Mouse (Mus musculus) gastrocnemius, postnatal 36 days (tissue): ENCODE results near the gene Flt3l. TPM values are rescaled to one million over a fixed set of nuclear protein-coding genes. Genes with fewer than 3 reads are reported as not detected.
A peak's percentile ranks its signal among the peaks of the same experiment; 100 is the strongest.
"Not testable (repeated sequence)": the region's sequence is repeated elsewhere in the genome, so short reads cannot be mapped to it uniquely, and the experiment has no call there.

Experiments
- DNase-seq, 2 experiments: peaks; one replicate each; pipeline ENCODE4 v3.0.0; 2022
- intact Hi-C: fragments of 180-260 bp; cut with DNase I; formaldehyde crosslinking; loops from one replicate; pipeline ENCODE4 v1.15.1; 2025
- long read RNA-seq, 2 experiments: library from polyadenylated mRNA; stranded (forward); transcript quantifications; one replicate each; pipeline ENCODE4 v2.0.0; 2021
- total RNA-seq, 2 experiments: library from RNA; stranded (reverse); gene quantifications; 2 replicates each; pipeline ENCODE4 v1.2.3; 2021

The Flt3l gene
- total RNA-seq = 1 to 10 TPM; 2.8 to 4.0 TPM
- long read RNA-seq, experiment 1 = 0 reads
- long read RNA-seq, experiment 2, partial matches to known transcripts = 0 of 2 reads
- long read RNA-seq, experiment 2, other reads (novel, unspliced or antisense) = 2 of 2 reads

DNA sequence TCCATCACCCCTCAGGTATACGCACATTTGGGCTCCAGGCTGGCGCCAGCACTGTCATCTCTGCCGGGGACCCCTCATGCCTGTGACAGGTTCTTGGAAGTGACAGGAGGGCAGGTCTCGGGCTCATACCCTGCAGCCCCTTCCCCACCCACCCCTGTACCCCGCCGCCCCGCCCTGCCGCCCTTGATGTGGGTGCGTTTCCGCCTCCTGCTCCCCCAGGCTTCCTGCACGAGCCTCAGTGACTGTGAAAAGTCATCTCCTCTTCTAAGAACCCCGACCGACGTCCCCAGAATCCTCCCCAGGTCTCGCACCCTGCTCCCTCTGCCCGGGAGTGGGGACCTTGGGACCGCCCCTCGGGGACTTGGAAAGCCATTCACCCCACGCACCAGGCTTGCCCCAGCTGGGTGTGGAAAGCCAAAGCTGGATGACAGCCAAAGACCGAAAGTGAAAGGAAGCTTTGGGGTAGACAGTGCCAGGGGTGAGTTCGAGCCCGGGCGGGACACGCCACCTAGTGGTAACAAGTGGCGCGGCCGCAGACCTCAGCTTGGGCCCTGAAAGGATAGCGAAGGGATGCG is at the start of gene Flt3l, which contains the start of gene Gm45713:
TSS of gene Flt3l (minus strand) at position 440 of the 575 bp plus-strand sequence.
TSS of gene Gm45713 (minus strand) at position 239 of the 575 bp plus-strand sequence.
- intact Hi-C loops = loop anchor here (1.0 to 5.0 kb wide), 2 partner anchors 55 to 154 kb away; no protein-coding TSS in a partner anchor
- peak; percentile 92 for DNase-seq

DNA sequence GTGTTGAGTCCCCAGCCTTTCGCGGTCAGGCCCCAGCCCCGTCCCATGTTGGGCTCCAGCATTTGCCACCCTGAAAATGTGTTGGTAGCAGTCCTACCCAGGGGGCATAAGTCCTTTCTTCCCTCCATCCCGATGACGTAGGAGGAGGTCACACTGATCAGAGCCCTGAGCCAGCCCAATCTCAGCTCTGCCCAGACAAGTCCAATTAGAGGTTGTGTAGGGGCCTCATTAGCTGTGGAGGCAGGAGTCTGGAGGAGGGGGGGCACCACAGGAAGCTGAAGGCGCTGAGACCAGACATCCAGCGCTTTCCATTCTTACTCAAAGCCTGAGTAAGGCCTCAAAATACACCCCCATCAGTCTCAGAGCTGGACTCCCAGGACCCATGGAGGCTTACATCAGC is 49.7 kb upstream of the Flt3l start:
- intact Hi-C loops = no loop called here
- no peak for DNase-seq

DNA sequence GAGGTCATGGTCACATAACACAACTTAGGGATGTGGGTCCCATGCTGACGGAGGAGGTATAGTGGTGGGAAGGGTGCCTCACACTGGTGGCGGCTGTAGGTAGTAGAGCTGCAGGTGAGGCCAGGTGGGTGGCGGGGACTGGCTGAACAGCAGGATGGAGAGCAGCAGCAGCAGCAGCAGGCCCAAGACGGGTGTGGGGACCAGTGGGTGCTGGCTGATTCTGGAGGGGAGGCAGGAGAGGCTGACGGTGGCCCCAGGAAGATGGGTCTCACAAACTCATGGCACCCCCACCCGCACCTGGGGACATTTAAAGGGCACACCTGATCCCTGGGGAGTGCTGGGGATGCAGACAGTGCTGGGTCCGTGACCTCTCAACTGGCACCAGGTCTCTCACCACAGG is 47.4 kb upstream of the Flt3l start:
- intact Hi-C loops = no loop called here

DNA sequence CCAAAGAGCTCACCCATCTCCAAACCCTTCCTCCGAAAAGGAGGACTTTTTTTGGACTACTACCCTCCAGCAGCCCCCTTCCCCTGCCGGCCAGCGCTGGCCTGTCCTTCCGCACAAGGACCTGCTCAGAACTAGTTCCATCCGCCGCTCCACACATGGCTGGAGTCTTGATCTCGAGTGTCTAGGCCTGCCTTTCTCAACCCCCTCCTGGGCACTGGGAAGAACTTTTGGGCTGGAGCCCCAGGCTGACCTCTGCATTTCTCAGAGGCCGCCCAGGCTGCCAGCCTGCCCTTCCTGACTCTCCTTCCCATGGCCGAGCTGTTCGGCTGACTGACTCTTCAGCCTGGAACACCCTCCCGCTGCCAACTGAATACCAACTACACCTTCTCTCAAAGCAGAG is 46.4 kb upstream of the Flt3l start:
- intact Hi-C loops = no loop called here
- no peak for DNase-seq

More for the DNA sequence above, 47.4 kb upstream of the Flt3l start:
- DNase-seq = no peak

DNA sequence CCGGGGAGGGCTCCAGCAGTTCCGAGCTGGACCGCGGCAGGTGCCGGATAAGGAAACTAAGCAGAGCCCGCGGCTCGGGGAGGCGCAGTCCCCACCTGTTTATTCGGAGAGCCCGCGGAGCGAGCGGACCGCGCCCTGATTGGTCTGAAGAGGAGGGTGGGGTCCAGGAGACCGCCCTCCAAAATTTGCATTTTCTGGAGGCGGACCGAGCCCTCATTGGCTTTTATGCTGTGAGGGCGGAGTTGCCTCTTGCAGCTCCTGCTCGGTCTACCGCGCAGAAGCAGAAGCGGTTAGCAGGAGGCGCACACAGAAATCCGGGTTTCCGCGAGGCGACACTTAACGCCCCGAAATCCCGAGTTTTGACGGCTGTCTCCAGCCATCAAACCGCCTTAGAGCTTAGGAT is 46.0 kb upstream of the Flt3l start:
- peak; percentile 75 to 80 for DNase-seq
- intact Hi-C loops = no loop called here

DNA sequence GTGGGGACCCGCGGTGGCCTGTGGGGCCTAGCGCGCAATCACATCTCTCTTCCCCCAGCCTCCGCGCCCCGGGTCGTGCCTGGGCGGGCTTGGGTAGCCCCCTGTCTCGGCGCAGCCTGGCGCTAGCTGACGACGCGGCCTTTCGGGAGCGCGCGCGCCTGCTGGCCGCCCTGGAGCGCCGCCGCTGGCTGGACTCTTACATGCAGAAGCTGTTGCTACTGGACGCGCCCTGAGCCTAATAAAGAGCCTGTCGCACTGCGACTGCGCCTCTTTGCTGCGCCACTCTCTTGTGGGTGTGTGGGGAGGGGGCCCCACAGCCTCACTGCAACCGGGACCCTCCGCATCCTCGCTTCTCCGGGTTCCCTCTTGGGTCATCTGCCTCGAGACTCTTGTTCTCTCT is 45.3 kb upstream of the Flt3l start:
- no peak for DNase-seq
- intact Hi-C loops = no loop called here

DNA sequence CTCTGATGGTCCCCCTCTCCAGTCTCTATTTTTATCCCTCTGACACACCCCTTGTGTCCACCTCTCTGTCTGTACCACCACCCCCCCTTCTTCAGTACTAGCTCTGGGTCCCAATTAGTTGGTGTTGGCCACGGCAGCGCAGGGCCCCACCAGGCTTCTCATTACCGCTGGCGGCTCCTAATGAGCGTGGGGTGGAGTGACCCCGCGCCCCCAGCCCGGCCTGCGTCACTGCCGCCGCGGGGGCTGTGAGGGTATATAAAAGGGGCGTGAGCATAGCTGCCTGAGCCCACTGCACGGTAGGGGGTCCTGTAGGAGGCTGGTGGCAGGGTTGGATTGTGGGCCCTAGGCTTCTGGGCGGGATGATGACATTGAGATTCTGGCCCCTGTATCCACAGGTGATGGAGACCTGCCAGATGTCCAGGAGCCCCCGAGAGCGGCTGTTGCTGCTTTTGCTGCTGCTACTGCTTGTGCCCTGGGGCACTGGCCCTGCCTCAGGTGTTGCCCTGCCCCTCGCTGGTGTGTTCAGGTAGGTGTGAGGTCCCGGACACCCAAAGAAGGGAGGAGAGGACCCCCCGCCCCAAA is 44.8 kb upstream of the Flt3l start, which contains the start of gene Pth2:
TSS of gene Pth2 (plus strand) at position 100 of the 582 bp plus-strand sequence.
- no peak for DNase-seq
- intact Hi-C loops = no loop called here

DNA sequence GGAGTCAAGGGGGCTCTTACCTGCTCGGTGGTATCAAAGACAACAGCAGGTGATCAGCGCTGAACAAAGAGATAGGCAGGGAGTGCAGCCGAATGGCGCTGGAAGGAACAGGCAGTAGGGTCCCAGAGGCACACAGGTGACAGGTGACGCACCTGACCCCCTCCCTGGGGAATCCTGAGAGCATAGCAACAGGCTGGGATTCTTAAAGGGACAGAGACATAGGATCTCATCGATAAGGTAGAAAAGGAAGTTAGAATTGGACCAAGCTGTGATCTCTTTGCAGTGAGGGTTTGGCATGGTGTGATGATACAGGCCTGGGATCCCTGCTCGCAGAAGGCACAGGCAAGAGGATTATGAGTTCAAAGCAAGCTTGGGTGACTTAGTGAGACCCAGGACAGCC is 43.2 kb upstream of the Flt3l start, which contains the start of gene Gfy:
TSS of gene Gfy (minus strand) at position 101 of the 400 bp plus-strand sequence.
- intact Hi-C loops = no loop called here
- no peak for DNase-seq

DNA sequence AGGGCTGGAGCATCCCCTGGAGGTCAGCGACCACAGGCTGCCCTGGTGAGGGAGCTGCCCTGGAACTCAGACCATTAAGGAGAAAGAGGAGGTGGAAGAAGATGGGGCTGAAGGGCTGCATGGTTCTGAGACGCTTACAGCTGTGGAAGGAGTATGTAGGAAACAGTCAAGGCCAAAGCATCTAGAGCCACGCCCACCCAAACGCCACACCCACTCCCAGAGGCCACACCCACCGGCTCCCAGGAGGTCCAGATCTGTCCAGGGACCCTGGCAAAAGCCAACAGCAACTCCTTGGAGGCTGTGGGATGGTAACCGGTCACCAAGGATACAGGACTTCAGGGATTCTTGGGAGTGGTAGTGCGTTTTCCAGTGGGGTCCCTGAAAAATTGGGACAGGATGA is 42.3 kb upstream of the Flt3l start:
- intact Hi-C loops = no loop called here
- no peak for DNase-seq

DNA sequence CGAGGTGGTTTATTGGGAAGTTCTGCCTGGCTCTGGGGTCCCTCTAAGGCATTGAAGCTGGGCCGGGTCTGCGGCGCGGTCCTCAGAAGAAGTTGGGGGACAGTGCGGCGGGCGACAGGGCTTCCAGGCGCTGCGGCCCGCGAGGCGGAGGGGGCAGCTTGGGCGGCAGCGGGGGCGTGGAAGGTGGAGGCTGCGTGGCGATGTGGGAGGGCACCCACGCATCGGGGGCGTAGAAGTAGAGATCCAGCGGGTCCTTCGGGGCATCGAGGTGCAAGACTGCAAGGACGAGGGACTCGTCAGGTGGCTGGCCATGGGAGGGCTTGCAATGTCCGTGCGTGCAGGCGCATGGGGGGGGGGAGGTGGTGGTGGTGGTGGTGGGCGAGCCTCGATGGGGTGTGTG is 40.1 kb upstream of the Flt3l start:
- intact Hi-C loops = no loop called here
- no peak for DNase-seq

DNA sequence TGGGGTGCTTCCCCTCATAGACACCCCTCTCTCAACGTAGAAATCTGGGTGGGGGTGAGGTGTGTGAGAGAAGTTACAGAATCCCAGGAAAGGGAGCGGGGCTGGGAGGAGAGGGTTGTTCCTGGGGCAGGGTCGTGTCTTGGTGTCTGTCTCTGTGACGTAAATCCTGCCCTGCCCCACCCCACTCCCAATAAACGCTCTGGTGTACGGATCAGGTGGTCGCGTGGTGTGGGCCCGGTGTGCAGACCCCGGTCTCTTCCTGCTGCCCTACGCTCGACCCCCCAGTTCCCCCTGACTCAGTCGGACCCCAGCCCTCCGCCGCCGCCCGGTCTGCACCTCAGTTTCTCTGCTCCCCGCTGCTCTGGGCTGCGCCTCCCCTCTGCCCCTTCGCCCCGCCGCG is 39.7 kb upstream of the Flt3l start:
- DNase-seq = no peak
- intact Hi-C loops = no loop called here

DNA sequence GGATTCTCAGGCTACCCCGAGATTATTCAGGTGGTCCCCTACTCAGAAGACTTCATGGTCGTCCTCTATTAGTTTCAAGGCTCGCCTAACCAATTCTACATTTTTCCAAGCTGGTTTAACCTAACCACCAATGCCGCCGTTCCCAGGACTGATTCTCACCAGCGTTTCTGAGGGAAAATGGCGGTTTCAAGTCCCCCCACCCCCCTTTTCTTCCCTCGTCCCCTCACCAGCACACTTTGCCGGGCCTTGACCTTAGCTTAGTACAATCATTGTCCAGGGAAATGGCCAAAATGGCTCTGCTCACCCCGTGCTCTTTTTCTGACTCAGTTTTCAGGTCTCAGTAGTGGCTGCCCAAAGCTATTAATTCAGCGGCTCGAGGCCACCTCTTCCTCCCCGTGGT is 39.2 kb upstream of the Flt3l start:
- DNase-seq = no peak
- intact Hi-C loops = no loop called here

DNA sequence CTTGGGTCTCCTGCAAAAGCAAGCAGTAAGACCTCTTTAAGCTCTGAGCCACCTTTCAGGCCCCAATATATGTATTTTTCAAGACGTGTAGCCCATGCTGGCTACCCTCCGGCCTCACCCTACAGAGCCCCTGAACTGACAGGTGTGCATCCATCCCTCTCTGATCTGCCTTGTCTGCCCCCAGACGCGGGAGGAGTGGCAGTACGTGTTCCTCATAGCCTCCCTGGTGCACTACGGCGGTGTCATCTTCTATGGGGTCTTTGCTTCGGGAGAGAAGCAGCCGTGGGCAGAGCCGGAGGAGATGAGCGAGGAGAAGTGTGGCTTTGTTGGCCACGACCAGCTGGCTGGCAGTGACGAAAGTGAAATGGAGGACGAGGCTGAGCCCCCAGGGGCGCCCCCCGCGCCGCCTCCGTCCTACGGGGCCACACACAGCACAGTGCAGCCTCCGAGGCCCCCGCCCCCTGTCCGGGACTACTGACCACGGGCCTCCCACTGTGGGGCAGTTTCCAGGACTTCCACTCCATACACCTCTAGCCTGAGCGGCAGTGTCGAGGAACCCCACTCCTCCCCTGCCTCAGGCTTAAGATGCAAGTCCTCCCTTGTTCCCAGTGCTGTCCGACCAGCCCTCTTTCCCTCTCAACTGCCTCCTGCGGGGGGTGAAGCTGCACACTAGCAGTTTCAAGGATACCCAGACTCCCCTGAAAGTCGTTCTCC is 38.5 kb upstream of the Flt3l start:
- DNase-seq = no peak

DNA sequence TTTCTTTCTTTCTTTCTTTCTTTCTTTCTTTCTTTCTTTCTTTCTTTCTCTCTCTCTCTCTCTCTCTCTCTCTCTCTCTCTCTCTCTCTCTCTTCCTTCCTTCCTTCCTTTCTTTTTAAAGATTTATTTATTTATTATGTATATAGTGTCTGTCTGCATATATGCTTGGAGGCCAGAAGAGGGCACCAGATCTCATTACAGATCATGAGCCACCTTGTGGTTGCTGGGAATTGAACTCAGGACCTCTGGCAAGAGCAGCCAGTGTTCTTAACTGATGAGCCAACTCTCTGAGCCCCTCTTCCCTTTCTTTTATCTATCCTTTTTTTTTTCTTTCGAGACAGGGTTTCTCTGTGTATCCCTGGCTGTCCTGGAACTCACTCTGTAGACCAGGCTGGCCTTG is 37.5 kb upstream of the Flt3l start:
- DNase-seq, intact Hi-C loops: not testable (repeated sequence)

More for the DNA sequence above, 38.5 kb upstream of the Flt3l start:
- intact Hi-C loops = no loop called here

DNA sequence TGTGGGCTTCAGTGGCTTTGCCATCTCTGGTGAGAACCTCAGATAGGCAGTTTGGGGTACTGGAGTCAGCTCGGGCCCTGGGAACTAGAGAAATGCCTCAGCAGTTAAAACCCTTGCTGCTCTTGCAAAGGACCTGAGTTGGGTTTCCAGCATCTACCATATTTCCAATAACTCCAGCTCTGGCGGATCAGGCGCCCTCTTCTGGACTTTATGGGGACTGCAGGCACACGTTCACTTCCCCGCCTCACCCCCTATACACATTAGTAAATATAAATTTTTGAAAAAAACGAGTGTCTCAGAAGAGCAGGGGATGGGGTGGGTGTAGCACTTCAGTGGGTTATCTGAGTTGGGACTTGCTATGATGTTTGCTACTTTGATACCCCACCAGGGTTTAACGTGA is 36.7 kb upstream of the Flt3l start:
- intact Hi-C loops = no loop called here
- no peak for DNase-seq

DNA sequence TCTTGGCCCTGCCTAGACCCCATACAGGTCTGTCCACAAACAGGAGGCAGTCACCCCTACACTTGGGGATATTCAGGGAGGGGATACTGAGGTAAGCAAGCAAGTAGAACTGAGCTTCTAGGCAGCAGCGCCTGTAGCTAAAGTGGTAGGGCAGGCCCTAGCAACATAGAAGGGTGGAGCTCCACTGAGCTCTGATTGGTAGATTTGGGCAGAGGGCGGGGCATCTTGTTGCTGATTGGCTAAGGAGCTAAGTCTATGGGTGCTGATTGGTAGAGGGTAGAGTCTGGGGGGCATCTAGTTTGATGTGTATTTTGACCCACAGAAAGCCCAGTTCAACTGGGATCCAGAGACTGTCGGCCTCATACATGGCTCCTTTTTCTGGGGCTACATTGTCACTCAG is 33.3 kb upstream of the Flt3l start:
- intact Hi-C loops = no loop called here

DNA sequence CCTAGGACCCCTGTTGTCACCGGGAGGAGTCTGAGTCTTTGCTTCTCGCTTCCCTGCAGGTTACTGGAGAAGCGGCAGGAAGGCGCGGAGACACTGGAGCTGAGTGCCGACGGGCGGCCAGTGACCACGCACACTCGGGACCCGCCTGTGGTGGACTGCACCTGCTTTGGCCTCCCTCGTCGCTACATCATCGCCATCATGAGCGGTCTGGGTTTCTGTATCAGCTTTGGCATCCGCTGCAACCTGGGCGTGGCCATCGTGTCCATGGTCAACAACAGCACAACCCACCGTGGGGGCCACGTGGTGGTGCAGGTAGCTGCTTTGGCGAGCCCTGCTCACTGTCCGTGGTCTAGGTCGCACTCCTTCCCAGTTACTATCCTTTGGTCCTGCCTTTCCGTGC is 32.4 kb upstream of the Flt3l start:
- DNase-seq = no peak
- intact Hi-C loops = no loop called here

More for the DNA sequence above, 33.3 kb upstream of the Flt3l start:
- no peak for DNase-seq

DNA sequence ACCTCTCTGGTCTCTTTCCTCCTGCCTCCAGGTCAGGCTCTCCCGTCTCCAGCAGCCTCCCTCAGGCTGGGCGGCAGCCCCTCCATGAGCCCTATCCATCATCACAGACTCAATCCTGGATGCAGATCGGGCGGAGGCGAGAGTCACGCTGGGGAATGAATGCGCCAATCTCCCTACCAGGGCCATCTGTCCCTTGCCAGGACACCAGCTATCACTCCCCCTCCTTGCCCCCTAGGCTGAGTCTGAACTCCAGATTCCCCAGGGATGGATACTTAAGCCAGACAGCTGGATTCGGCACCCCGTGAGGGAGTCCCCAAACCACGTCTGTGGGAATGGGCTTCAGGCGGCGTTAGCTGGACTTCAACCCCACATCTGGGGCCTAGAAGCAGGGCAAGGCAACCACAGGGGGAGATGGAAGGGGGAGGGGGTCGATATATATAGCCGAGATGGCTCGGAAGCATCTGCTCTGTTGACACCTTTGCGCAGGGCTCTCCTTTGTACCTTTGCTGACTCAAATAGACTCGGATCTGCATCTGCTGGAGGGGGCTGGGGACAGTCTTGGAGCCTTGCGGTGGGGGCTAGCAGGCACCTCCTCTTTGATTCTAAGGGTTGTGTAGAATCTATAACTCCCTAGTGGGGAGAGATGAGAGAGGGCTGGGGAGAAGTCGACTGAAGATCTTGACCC is 31.7 kb upstream of the Flt3l start:
- intact Hi-C loops = no loop called here

DNA sequence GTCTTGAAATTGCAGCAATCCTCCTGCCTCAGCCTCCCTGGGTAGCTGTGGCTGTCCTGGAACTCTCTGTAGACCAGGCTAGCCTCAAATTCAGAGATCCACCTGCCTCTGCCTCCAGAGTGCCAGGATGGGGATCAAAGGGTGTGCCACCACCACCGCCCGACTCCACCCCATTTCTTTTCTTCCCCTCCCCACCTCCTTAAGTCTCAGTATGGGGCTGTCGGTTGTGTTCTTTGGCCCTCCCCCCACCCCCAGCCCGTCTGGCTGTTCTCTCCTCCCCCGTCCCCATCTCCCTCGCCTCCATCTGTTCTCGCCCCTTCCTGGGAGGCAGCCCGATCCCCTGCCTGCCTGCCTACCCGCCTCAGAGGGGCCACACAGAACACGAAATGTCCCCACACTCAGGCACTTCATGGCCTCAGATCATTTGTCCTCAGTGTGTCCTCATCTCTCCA is 30.7 kb upstream of the Flt3l start:
- no peak for DNase-seq
- intact Hi-C loops = no loop called here

More for the DNA sequence above, 31.7 kb upstream of the Flt3l start:
- DNase-seq = no peak

DNA sequence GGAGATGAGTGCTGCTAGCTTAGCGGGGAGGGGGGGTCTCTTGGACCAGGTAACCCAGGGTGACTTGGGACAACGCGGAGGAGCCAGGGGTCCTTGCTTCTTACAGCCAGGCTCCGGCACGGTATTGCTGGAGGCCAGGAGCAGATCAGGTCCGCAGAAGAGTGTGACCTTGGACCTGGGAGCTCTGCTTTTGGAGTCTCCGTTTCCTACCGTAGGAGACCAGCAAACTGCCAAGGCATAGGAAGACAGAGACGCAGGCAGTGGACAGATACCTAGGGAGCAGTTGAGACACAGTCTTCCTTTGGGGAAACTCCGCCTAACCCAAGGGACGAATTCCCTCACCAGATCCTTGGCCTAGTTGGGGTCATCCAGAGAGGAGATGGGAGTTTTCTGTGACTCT is 29.5 kb upstream of the Flt3l start:
- intact Hi-C loops = no loop called here
- DNase-seq = no peak

DNA sequence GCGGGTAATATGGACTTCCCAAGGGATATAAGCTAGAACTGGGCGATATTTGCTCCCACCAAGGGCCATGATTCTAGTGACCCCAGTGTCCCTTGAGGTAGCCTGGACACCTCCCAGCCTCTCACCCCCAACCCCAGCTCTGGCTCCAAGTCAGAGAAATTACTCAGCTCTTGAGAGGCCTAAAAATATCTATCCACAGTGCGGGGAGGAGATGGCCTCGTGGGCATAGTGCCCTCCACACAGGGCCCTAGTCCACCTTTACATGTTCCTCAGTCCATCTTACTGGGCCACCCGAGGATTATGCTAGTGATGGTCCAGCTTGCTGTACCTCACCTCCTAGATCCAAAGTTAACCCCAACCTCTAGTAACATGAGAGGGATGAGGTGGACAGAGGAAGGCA is 28.6 kb upstream of the Flt3l start:
- intact Hi-C loops = no loop called here
- no peak for DNase-seq
